Mouse (Mus musculus) lung, embryonic 15.5 days (tissue): ENCODE data around the gene Rab44. TPM values are rescaled to one million over a fixed set of nuclear protein-coding genes. Genes with fewer than 3 reads are reported as not detected.
A peak's percentile ranks its signal among the peaks of the same experiment; 100 is the strongest.

Experiments used
- ATAC-seq: fragments of 200-750 bp; cut with Nextera tagmentation; 2 replicates; pipeline ENCODE4 v1.8.0; 2017; ENCODE audit warnings: moderate number of reproducible peaks, borderline replicate concordance; ENCODE audit not compliant: low FRiP score, low TSS enrichment; ENCODE audit errors: extremely low read depth
- H3K27ac ChIP-seq: fragments of 300-500 bp; sonication (generic); 2 replicates; pipeline ENCODE4 v1.5.1; 2015; ENCODE audit warnings: moderate library complexity, mild to moderate bottlenecking, inconsistent platforms
- H3K27me3 ChIP-seq: fragments of 300-500 bp; sonication (generic); 2 replicates; pipeline ENCODE4 v1.6.1; 2015; ENCODE audit warnings: inconsistent platforms
- H3K36me3 ChIP-seq: fragments of 300-500 bp; sonication (generic); 2 replicates; pipeline ENCODE4 v1.6.1; 2015; ENCODE audit warnings: inconsistent platforms
- H3K4me1 ChIP-seq: fragments of 300-500 bp; sonication (generic); 2 replicates; pipeline ENCODE4 v1.6.1; 2015; ENCODE audit warnings: inconsistent platforms
- H3K4me2 ChIP-seq: fragments of 300-500 bp; sonication (generic); 2 replicates; pipeline ENCODE4 v1.6.1; 2015; ENCODE audit warnings: inconsistent platforms, mild to moderate bottlenecking, moderate library complexity
- H3K4me3 ChIP-seq: fragments of 300-500 bp; sonication (generic); 2 replicates; pipeline ENCODE4 v1.5.1; 2015; ENCODE audit warnings: mild to moderate bottlenecking, inconsistent platforms
- H3K9ac ChIP-seq: fragments of 300-500 bp; sonication (generic); 2 replicates; pipeline ENCODE4 v1.6.1; 2015; ENCODE audit warnings: inconsistent platforms
- H3K9me3 ChIP-seq: fragments of 300-500 bp; sonication (generic); 2 replicates; pipeline ENCODE4 v1.6.1; 2016; ENCODE audit warnings: inconsistent platforms
- WGBS: fragments of 180-500 bp; shearing (Covaris S2); methylation state at CpG from one replicate; pipeline ENCODE4 v1.1.7; 2015; 5-methylcytosine and 5-hydroxymethylcytosine counted together
- polyA plus RNA-seq: library from polyadenylated mRNA; unstranded; fragments of >200 nt; fragmentation: Nextera tagmentation; extraction: Ambion mirVana; gene quantifications from 2 replicates; pipeline ENCODE4 v1.2.1, GENCODE M21; 2015

The Rab44 gene
- polyA plus RNA-seq, 1 experiment from 2014 or later: 1.4 TPM

- no peaks in the 10 kb centered on the region for H3K27me3 ChIP-seq
- H3K4me3 ChIP-seq: no peak overlapping the region
- H3K9ac ChIP-seq: no peak overlapping the region
- H3K4me2 ChIP-seq: no peak overlapping the region
- H3K27ac ChIP-seq: no peak overlapping the region
- H3K36me3 ChIP-seq: no peaks in the 10 kb centered on the region
- H3K9me3 ChIP-seq: no peaks in the 10 kb centered on the region
- ATAC-seq: no peak
- H3K4me1 ChIP-seq: peaks cover 20% of the 10 kb centered on the region
- WGBS: 33% methylated on average over 10 of the region's 10 CpGs
Measured at GRCm38 (mm10) chr17:29172062-29172461, 58.1 kb downstream of the Rab44 start.

DNA sequence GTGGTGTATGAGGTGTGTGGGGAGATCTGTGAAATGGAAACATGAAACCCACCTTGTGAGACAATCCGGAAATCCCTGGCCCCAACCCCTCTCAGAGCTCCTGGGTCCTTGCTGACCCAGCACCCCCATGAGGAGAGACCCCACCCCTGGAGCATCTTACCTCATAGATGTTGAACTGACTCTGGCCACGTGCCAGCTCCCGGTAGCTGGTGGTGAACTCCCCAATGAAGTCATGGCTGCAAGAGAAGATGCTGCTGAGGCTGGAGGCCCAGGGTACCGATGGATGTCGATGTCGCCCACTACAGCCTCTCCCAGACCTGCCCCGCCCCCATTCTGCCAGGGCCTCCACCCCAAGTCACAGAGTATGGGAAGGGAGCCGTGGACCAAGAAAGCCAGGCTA is 59.2 kb downstream of the Rab44 start:
- Histone ChIP-seq H3K36me3 (no peaks in the 10 kb centered on the region), H3K4me1 (peaks cover 14% of the 10 kb centered on the region; the same call in 1 of the 2 replicates), H3K4me2 (no peak overlapping the region), H3K27me3 (no peaks in the 10 kb centered on the region), H3K9me3 (no peaks in the 10 kb centered on the region), H3K27ac (no peak overlapping the region), H3K9ac (no peak overlapping the region), H3K4me3 (no peak overlapping the region)
- no peak for ATAC-seq
- 67% methylated on average over 8 of the region's 8 CpGs for WGBS

DNA sequence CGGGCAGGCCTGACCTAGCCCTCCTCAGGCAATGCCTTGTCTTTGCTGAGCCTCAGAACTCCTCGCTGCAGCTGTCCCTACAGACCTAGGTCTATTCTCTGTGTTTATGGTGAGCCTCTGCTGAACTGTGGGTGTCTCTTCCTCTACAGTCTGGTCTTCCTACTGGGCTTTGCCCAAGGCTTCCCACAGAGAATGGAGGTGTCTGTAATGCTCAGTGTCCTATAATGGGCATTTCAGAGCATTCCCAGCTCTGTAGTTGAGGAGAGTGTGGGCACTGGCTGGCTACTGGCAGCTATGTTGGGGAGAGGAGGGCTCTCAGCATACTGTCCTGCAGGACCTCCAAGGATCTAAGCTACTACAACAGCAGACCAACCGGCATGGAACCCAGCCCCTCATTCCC is 61.7 kb downstream of the Rab44 start:
- Histone ChIP-seq H3K9me3 (no peaks in the 10 kb centered on the region), H3K9ac (no peak overlapping the region), H3K4me3 (no peak overlapping the region), H3K4me2 (no peak overlapping the region), H3K27ac (no peak overlapping the region), H3K27me3 (no peaks in the 10 kb centered on the region), H3K4me1 (peaks cover 15% of the 10 kb centered on the region; the same call in 1 of the 2 replicates), H3K36me3 (no peaks in the 10 kb centered on the region)
- ATAC-seq: no peak
- WGBS: 63% methylated on average over 3 of the region's 3 CpGs

- H3K27me3 ChIP-seq: no peaks in the 10 kb centered on the region
- no peak overlapping the region for H3K4me3 ChIP-seq
- H3K9ac ChIP-seq: no peak overlapping the region
- H3K9me3 ChIP-seq: no peaks in the 10 kb centered on the region
- H3K36me3 ChIP-seq: no peaks in the 10 kb centered on the region
- no peak overlapping the region for H3K4me2 ChIP-seq
- H3K27ac ChIP-seq: no peak overlapping the region
- 21% methylated on average over 9 of the region's 9 CpGs for WGBS
- ATAC-seq: no peak
- H3K4me1 ChIP-seq: peaks cover 17% of the 10 kb centered on the region
Measured at GRCm38 (mm10) chr17:29176391-29177267, 62.7 kb downstream of the Rab44 start.

- H3K27ac ChIP-seq: no peak overlapping the region
- no peak overlapping the region for H3K9ac ChIP-seq
- no peak overlapping the region for H3K4me2 ChIP-seq
- no peaks in the 10 kb centered on the region for H3K9me3 ChIP-seq
- H3K27me3 ChIP-seq: no peaks in the 10 kb centered on the region
- no peaks in the 10 kb centered on the region for H3K36me3 ChIP-seq
- no peak for ATAC-seq
- no peak overlapping the region for H3K4me3 ChIP-seq
- H3K4me1 ChIP-seq: peaks cover 17% of the 10 kb centered on the region
- 73% methylated on average over 9 of the region's 9 CpGs for WGBS
Measured at GRCm38 (mm10) chr17:29178503-29179059, 64.6 kb downstream of the Rab44 start.

DNA sequence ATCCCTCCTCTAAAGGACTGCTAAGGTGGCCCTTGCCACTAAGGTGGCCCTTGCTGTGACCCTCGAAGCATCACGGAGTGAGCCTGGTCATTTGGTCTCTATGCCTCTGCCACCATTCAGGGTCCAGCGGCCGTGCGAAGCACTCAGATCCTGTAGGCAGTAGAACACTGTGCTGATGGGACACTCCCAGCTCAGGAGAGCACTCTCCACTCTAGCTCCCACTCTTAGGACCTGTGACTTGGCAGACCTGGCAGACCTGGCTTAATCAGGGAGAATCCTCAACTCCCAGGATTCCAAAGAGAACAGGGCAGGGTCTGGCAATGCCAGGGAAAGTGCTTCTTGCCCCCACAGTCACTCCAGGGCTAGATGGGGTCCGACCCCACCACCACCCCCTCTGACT is 66.0 kb downstream of the Rab44 start:
- Histone ChIP-seq H3K36me3 (no peaks in the 10 kb centered on the region), H3K9ac (no peak overlapping the region), H3K4me1 (peaks cover 17% of the 10 kb centered on the region), H3K4me3 (no peak overlapping the region), H3K9me3 (no peaks in the 10 kb centered on the region), H3K27ac (no peak overlapping the region), H3K4me2 (no peak overlapping the region), H3K27me3 (no peaks in the 10 kb centered on the region)
- ATAC-seq: no peak
- 82% methylated on average over 6 of the region's 6 CpGs for WGBS

GRCm38 (mm10) chr17:29180406-29181127 is 66.6 kb downstream of the Rab44 start:
- Histone ChIP-seq H3K4me1 (peaks cover 23% of the 10 kb centered on the region), H3K27me3 (no peaks in the 10 kb centered on the region), H3K27ac (no peak overlapping the region), H3K9ac (no peak overlapping the region), H3K4me3 (no peak overlapping the region), H3K4me2 (no peak overlapping the region), H3K9me3 (no peaks in the 10 kb centered on the region), H3K36me3 (no peaks in the 10 kb centered on the region)
- WGBS: 32% methylated on average over 4 of the region's 4 CpGs
- ATAC-seq: no peak; the same call in 1 of the 2 replicates

DNA sequence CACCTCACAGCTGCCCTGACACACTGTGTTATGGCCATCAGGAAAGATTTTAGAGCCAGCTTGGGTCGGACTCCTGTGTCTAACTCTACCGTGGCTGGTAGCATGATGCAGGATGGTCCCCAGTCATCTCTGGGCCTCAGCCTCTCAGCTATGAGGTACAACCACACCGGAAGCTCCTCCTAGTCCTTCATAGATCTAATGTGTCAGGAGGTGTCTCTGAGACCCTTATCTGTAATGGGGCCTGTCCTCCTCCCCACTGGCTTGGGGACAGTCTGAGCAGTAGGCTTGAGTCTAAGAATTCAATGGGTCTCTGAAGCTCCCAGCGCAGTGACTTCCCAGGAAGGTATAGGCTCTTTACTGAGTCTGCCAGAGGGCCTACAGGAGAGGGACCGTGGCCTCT is 67.8 kb downstream of the Rab44 start:
- Histone ChIP-seq H3K4me1 (peaks cover 23% of the 10 kb centered on the region), H3K9me3 (no peaks in the 10 kb centered on the region), H3K4me2 (no peak overlapping the region), H3K9ac (no peak overlapping the region), H3K4me3 (no peak overlapping the region), H3K36me3 (no peaks in the 10 kb centered on the region), H3K27me3 (no peaks in the 10 kb centered on the region), H3K27ac (no peak overlapping the region)
- 57% methylated on average over 5 of the region's 5 CpGs for WGBS
- no peak for ATAC-seq

DNA sequence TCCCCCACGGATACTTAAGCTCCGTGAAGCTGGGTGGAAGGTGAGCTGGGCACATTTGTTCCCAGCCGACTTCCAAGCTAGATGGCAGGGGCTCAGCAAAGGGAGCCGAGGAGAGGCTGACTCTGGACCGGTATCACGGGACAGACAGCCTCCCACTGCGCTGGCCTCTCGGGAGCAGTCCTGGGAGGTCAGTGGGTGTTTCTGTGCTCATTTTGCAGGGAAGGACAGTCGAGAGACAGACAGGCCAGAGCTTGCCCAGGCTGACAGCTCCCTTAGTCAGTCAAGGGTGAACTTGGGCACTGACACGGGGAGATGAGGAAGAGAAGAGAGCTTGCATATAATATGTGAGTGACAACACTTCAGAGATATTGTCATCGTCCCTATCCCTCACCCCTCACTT is 69.2 kb downstream of the Rab44 start:
- WGBS: 54% methylated on average over 11 of the region's 11 CpGs
- peaks cover 33% of the 10 kb centered on the region for H3K4me1 ChIP-seq
- H3K4me2 ChIP-seq: no peak overlapping the region
- no peaks in the 10 kb centered on the region for H3K9me3 ChIP-seq
- no peaks in the 10 kb centered on the region for H3K27me3 ChIP-seq
- no peaks in the 10 kb centered on the region for H3K36me3 ChIP-seq
- ATAC-seq: no peak
- H3K4me3 ChIP-seq: no peak overlapping the region
- H3K9ac ChIP-seq: no peak overlapping the region
- no peak overlapping the region for H3K27ac ChIP-seq

GRCm38 (mm10) chr17:29185376-29186046 is 71.6 kb downstream of the Rab44 start:
- H3K4me1 ChIP-seq: peaks cover 43% of the 10 kb centered on the region

DNA sequence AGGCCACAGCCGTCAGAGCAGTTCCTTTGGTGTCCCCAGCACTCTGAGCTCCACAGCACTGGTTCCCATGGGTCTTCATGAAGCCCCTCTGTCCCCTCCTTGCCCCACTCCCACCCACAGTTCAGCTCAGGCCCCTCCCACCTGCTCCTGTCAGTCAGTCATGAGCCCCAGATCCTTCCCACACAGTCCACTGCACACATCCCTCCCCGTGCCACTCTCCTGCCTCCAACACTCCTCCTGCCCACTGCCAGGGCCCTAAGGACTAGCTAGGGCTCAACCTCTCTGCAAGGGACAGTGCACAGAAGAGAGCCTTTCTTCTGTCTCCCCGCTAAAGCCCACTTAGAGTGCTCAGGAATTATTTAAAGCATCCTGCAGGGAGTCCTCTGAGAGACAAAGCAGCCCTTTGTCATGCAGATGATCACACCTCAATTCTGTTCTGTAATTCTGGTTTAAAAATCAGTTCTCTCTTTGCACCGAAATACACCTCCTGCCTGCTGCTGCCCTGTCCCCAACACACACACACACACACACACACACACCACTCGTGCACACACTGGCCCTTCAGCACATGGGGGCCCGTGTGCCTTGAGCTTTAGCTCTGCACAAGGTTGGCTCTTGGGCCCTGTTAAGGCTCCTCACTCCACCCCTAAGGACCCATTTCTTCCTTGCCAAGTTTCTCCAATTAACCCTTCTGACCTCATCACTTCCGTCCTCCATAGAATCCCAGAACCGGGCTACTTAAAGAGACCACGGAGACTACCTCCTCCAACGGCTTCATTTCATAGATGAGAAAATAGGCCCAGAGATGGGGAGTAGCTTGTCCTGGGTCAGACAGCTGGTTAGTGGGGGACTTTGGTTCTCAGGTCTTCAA is 73.3 kb downstream of the Rab44 start:
- no peak overlapping the region for H3K4me2 ChIP-seq
- H3K9me3 ChIP-seq: no peaks in the 10 kb centered on the region
- 0 out of 2 replicates have a peak, but pooled peaks cover 6% of the 10 kb centered on the region for H3K27me3 ChIP-seq
- no peak overlapping the region for H3K9ac ChIP-seq
- 31% methylated on average over 10 of the region's 10 CpGs for WGBS
- H3K4me3 ChIP-seq: no peak overlapping the region
- peaks cover 33% of the 10 kb centered on the region for H3K4me1 ChIP-seq
- H3K27ac ChIP-seq: no peak overlapping the region
- no peak for ATAC-seq
- no peaks in the 10 kb centered on the region for H3K36me3 ChIP-seq

More at GRCm38 (mm10) chr17:29185376-29186046, 71.6 kb downstream of the Rab44 start:
- H3K27me3 ChIP-seq: 0 out of 2 replicates have a peak, but pooled peaks cover 6% of the 10 kb centered on the region
- H3K9ac ChIP-seq: no peak overlapping the region
- 37% methylated on average over 7 of the region's 7 CpGs for WGBS
- H3K9me3 ChIP-seq: no peaks in the 10 kb centered on the region
- no peaks in the 10 kb centered on the region for H3K36me3 ChIP-seq
- H3K27ac ChIP-seq: no peak overlapping the region
- H3K4me2 ChIP-seq: no peak overlapping the region
- ATAC-seq: peak; percentile 16; the same call in 1 of the 2 replicates
- H3K4me3 ChIP-seq: no peak overlapping the region
